Mouse (Mus musculus) limb, embryonic 10.5 days (tissue): ENCODE results near the gene Mgll. TPM values are rescaled to one million over a fixed set of nuclear protein-coding genes. Genes with fewer than 3 reads are reported as not detected.
A peak's percentile ranks its signal among the peaks of the same experiment; 100 is the strongest.

Source experiments
- DNase-seq: peaks from one replicate; pipeline ENCODE4 v3.0.0-alpha.2; 2017; ENCODE audit warnings: low spot score
- H3K27ac ChIP-seq: fragments of 300-500 bp; sonication (generic); 2 replicates; pipeline ENCODE4 v1.5.1; 2016; ENCODE audit warnings: mild to moderate bottlenecking
- H3K27me3 ChIP-seq: fragments of 300-500 bp; sonication (generic); 2 replicates; pipeline ENCODE4 v1.6.1; 2016; ENCODE audit warnings: low read depth, mild to moderate bottlenecking; ENCODE audit not compliant: poor library complexity, severe bottlenecking
- H3K36me3 ChIP-seq: fragments of 300-500 bp; sonication (generic); 2 replicates; pipeline ENCODE4 v1.6.1; 2016; ENCODE audit warnings: mild to moderate bottlenecking, moderate library complexity
- H3K4me1 ChIP-seq: fragments of 300-500 bp; sonication (generic); 2 replicates; pipeline ENCODE4 v1.6.1; 2016
- H3K4me3 ChIP-seq: fragments of 300-500 bp; sonication (generic); 2 replicates; pipeline ENCODE4 v1.5.1; 2016; ENCODE audit warnings: mild to moderate bottlenecking, moderate library complexity
- H3K9me3 ChIP-seq: fragments of 300-500 bp; sonication (generic); replicated peaks from 2 replicates; pipeline ENCODE4 v1.6.1; 2016; ENCODE audit warnings: mild to moderate bottlenecking
- WGBS: fragments of 180-500 bp; shearing (Covaris S2); methylation state at CpG from one replicate; pipeline ENCODE4 v1.1.7; 2016; 5-methylcytosine and 5-hydroxymethylcytosine counted together
- polyA plus RNA-seq: library from polyadenylated mRNA; unstranded; fragments of >200 nt; fragmentation: Nextera tagmentation; extraction: Ambion mirVana; gene quantifications from 2 replicates; pipeline ENCODE4 v1.2.1, GENCODE M21; 2016

The Mgll gene
- polyA plus RNA-seq: 1.6 and 3.3 TPM in 2 replicates

GRCm38 (mm10) chr6:88724313-88725195, at the start of gene Mgll:
Gene Mgll (plus strand): TSS chr6:88724412.
- peaks cover 18% of the 10 kb centered on the region for H3K4me1 ChIP-seq
- H3K9me3 ChIP-seq: no peaks in the 10 kb centered on the region
- H3K27me3 ChIP-seq: peaks cover 62% of the 10 kb centered on the region
- no peaks in the 10 kb centered on the region for H3K36me3 ChIP-seq
- peak within 1 kb of the TSS; percentile 73 for H3K4me3 ChIP-seq
- WGBS: under 1% methylated on average over 105 of the region's 105 CpGs
- peak; percentile 72 for DNase-seq
- H3K27ac ChIP-seq: peak within 1 kb of the TSS; percentile 79

- no peak for DNase-seq
- no peaks in the 10 kb centered on the region for H3K27me3 ChIP-seq
- H3K9me3 ChIP-seq: no peaks in the 10 kb centered on the region
- H3K27ac ChIP-seq: no peak overlapping the region
- no peaks in the 10 kb centered on the region for H3K36me3 ChIP-seq
- 87% methylated on average over 2 of the region's 2 CpGs for WGBS
- H3K4me3 ChIP-seq: no peak overlapping the region
- H3K4me1 ChIP-seq: 0 out of 2 replicates have a peak, but pooled peaks cover 2% of the 10 kb centered on the region
Measured at GRCm38 (mm10) chr6:88675815-88676214, 48.4 kb upstream of the Mgll start.

GRCm38 (mm10) chr6:88676753-88677736, 47.2 kb upstream of the Mgll start:
- 88% methylated on average over 6 of the region's 6 CpGs for WGBS
- DNase-seq: no peak
- no peaks in the 10 kb centered on the region for H3K36me3 ChIP-seq

GRCm38 (mm10) chr6:88677738-88678137, 46.5 kb upstream of the Mgll start:
- Histone ChIP-seq H3K4me3 (no peak overlapping the region), H3K4me1 (0 out of 2 replicates have a peak, but pooled peaks cover 2% of the 10 kb centered on the region), H3K27me3 (no peaks in the 10 kb centered on the region), H3K36me3 (no peaks in the 10 kb centered on the region), H3K9me3 (no peaks in the 10 kb centered on the region), H3K27ac (no peak overlapping the region)
- 82% methylated on average over 2 of the region's 2 CpGs for WGBS
- DNase-seq: no peak

More at GRCm38 (mm10) chr6:88676753-88677736, 47.2 kb upstream of the Mgll start:
- Histone ChIP-seq H3K4me1 (0 out of 2 replicates have a peak, but pooled peaks cover 2% of the 10 kb centered on the region), H3K9me3 (no peaks in the 10 kb centered on the region), H3K4me3 (no peak overlapping the region), H3K27me3 (no peaks in the 10 kb centered on the region), H3K27ac (no peak overlapping the region)

GRCm38 (mm10) chr6:88681026-88681425, 43.2 kb upstream of the Mgll start:
- H3K27me3 ChIP-seq: no peaks in the 10 kb centered on the region
- no peak for DNase-seq
- 87% methylated on average over 3 of the region's 3 CpGs for WGBS
- H3K4me3 ChIP-seq: no peak overlapping the region
- no peaks in the 10 kb centered on the region for H3K9me3 ChIP-seq
- H3K4me1 ChIP-seq: peaks cover 7% of the 10 kb centered on the region; the same call in 1 of the 2 replicates
- no peak overlapping the region for H3K27ac ChIP-seq
- no peaks in the 10 kb centered on the region for H3K36me3 ChIP-seq

DNA sequence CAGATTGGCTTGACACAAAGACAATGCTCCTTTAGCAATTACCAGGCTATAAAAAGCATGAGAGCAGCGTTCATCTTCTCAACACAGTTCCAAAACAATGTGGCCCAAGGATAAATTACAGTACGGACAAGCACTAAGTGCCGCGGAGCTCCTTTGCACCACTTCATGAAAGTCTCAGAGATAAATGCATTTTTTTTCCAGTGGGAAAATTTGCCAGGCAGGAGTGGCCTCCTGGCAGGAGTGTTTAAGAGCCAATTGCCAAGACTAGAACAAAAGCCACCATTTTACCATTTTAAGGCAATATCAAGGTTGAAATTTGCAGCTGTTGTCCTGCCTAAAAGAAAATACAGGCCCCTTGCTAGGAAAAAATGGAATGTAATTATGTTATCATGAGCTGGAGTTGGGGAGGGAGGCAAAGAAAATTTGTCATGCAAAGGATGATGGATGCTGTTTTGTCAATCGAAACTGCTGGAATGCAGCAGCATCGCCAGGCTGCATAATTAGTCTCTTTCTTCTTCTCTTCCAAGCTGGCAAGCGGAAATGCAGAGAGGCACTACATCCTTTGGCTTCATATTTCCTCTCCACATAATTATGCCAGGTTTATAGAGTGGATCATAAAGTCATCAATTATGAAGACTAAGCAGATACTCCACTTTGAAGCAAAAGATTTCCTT, 40.7 kb upstream of the Mgll start:
- WGBS: 72% methylated on average over 7 of the region's 7 CpGs
- Histone ChIP-seq H3K27me3 (no peaks in the 10 kb centered on the region), H3K27ac (no peak overlapping the region), H3K4me1 (peaks cover 5% of the 10 kb centered on the region; the same call in 1 of the 2 replicates), H3K36me3 (no peaks in the 10 kb centered on the region), H3K4me3 (no peak overlapping the region), H3K9me3 (no peaks in the 10 kb centered on the region)
- no peak for DNase-seq

DNA sequence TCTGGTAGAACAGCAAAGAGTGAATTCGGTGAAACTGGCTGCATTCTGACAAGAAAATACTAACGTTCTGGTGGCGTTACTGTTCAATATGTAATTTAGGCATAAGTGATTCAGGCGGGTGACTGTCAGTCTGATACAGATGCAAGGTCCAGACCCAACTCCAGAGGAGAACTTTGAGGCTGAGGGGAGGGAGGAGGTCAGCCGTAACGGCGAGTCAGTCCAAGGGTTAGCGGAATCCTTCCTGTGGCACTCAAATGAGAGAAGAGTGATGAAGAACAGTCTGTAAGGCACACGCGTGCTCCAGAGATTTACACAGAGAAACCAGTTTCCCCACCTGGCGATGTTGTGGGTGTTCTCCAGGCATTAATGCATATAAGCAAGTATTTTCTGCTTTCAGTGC, 36.0 kb upstream of the Mgll start:
- Histone ChIP-seq H3K27me3 (no peaks in the 10 kb centered on the region), H3K36me3 (no peaks in the 10 kb centered on the region), H3K9me3 (no peaks in the 10 kb centered on the region), H3K4me1 (peaks cover 5% of the 10 kb centered on the region; the same call in 1 of the 2 replicates), H3K27ac (no peak overlapping the region), H3K4me3 (no peak overlapping the region)
- 88% methylated on average over 11 of the region's 11 CpGs for WGBS
- no peak for DNase-seq

- Histone ChIP-seq H3K9me3 (no peaks in the 10 kb centered on the region), H3K27me3 (no peaks in the 10 kb centered on the region), H3K4me1 (peaks cover 4% of the 10 kb centered on the region; the same call in 1 of the 2 replicates), H3K36me3 (no peaks in the 10 kb centered on the region), H3K27ac (no peak overlapping the region), H3K4me3 (no peak overlapping the region)
- 91% methylated on average over 3 of the region's 3 CpGs for WGBS
- no peak for DNase-seq
Measured at GRCm38 (mm10) chr6:88688712-88689111, 35.5 kb upstream of the Mgll start.

DNA sequence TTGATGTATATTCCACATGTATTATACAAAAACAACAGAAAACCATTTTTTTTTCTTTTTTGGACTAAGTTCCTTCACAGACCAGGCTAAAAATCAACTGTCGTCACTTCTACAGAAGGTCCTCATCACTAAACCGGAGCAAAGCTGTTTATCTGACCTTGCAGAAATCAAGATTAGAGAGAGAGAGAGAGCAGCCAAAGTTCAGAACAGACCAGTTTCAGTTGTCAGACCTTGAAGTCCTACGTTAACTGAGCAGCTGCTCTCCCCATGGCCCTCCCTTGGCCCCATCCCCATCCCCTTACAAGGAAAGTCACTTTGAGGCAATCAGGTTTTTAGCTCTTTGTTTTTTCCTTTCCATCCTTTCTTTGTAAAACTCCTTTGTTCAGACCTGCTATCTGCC, 34.0 kb upstream of the Mgll start:
- Histone ChIP-seq H3K27me3 (no peaks in the 10 kb centered on the region), H3K4me3 (no peak overlapping the region), H3K9me3 (no peaks in the 10 kb centered on the region), H3K36me3 (no peaks in the 10 kb centered on the region), H3K4me1 (no peaks in the 10 kb centered on the region), H3K27ac (no peak overlapping the region)
- DNase-seq: no peak
- 86% methylated on average over 3 of the region's 3 CpGs for WGBS

GRCm38 (mm10) chr6:88691361-88691760, 32.9 kb upstream of the Mgll start:
- H3K27me3 ChIP-seq: no peaks in the 10 kb centered on the region
- H3K4me1 ChIP-seq: no peaks in the 10 kb centered on the region
- no peak overlapping the region for H3K27ac ChIP-seq
- WGBS: 89% methylated on average over 2 of the region's 2 CpGs
- no peaks in the 10 kb centered on the region for H3K9me3 ChIP-seq
- no peak overlapping the region for H3K4me3 ChIP-seq
- no peak for DNase-seq
- no peaks in the 10 kb centered on the region for H3K36me3 ChIP-seq

- 97% methylated on average over 1 of the region's 1 CpGs for WGBS
- H3K4me1 ChIP-seq: no peaks in the 10 kb centered on the region
Measured at GRCm38 (mm10) chr6:88702887-88703286, 21.3 kb upstream of the Mgll start.

DNA sequence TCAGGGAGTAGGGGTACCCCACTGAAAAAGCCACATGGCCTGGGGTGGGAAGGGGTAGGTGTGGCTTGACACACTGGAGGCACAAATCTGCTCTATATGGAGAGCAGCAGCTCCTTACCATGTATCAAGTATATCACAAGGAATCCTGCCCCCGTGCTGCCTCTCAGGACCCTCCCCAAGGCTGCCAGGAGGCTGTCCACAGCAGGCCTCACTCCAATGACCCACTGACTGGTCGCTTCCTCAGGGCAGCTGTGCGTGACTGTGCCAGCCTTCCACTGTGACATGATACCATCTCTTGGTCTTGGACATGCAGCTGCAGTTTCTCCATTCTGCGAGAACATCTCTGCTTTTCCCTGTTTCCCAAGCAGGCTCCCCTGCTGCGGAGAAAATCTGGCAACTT, 20.5 kb upstream of the Mgll start:
- H3K4me1 ChIP-seq: no peaks in the 10 kb centered on the region
- DNase-seq: no peak
- 93% methylated on average over 5 of the region's 5 CpGs for WGBS
- H3K27ac ChIP-seq: no peak overlapping the region
- H3K27me3 ChIP-seq: no peaks in the 10 kb centered on the region
- H3K4me3 ChIP-seq: no peak overlapping the region
- no peaks in the 10 kb centered on the region for H3K36me3 ChIP-seq
- H3K9me3 ChIP-seq: no peaks in the 10 kb centered on the region

More at GRCm38 (mm10) chr6:88702887-88703286, 21.3 kb upstream of the Mgll start:
- no peak overlapping the region for H3K27ac ChIP-seq
- no peak for DNase-seq
- no peaks in the 10 kb centered on the region for H3K36me3 ChIP-seq
- no peak overlapping the region for H3K4me3 ChIP-seq
- no peaks in the 10 kb centered on the region for H3K27me3 ChIP-seq
- no peaks in the 10 kb centered on the region for H3K9me3 ChIP-seq
